In genomic region chr11:104287113-104287512, GRCm38 (mm10) we compare ENCODE assay signal across 19 mouse cellular contexts.
"Had no signal": no experiment of that assay in that cellular context is flagged by ENCODE, and none has a peak within 500 bp of the region (broad histone marks: within the 10 kb centered on the region; RNA-seq: fewer than 3 reads in every experiment).

No protein-coding gene starts in this region.

- H3K27me3 ChIP-seq: kidney, embryonic 15.5 days; limb, embryonic 13.5 days; lung, embryonic 15.5 days; midbrain, embryonic 12.5 days; midbrain, embryonic 15.5 days; neural tube, embryonic 13.5 days had no signal

- H3K4me3 ChIP-seq: kidney, embryonic 15.5 days; limb, embryonic 10.5 days; limb, embryonic 13.5 days; liver, embryonic 12.5 days; liver, embryonic 15.5 days; lung, embryonic 15.5 days; midbrain, embryonic 12.5 days; midbrain, embryonic 15.5 days; myocyte; neural tube, embryonic 13.5 days had no signal

- H3K9me3 ChIP-seq: kidney, embryonic 15.5 days; limb, embryonic 10.5 days; limb, embryonic 13.5 days; liver, embryonic 12.5 days; liver, embryonic 15.5 days; lung, embryonic 15.5 days; midbrain, embryonic 12.5 days; midbrain, embryonic 15.5 days; neural tube, embryonic 13.5 days had no signal

- H3K9ac ChIP-seq: kidney, embryonic 15.5 days; limb, embryonic 13.5 days; liver, embryonic 12.5 days; liver, embryonic 15.5 days; lung, embryonic 15.5 days; midbrain, embryonic 12.5 days; midbrain, embryonic 15.5 days; neural tube, embryonic 13.5 days had no signal

- DNase-seq: kidney, adult 2 months; kidney, postnatal 10 days; kidney, postnatal 36 days; liver; lung, adult 18-20 months; lung, postnatal 10 days; lung, postnatal 36 days; retina, postnatal 1 day; thymus, postnatal 36 days had no signal

- H3K36me3 ChIP-seq: kidney, embryonic 15.5 days; limb, embryonic 10.5 days; limb, embryonic 13.5 days; liver, embryonic 12.5 days; liver, embryonic 15.5 days; lung, embryonic 15.5 days had no signal

- H3K27ac ChIP-seq: kidney, embryonic 15.5 days; limb, embryonic 10.5 days; limb, embryonic 13.5 days; liver, embryonic 12.5 days; liver, embryonic 15.5 days; lung, embryonic 15.5 days; midbrain, embryonic 12.5 days; midbrain, embryonic 15.5 days; neural tube, embryonic 13.5 days had no signal
